Mouse (Mus musculus) ES-E14 (cell line): ENCODE measurements at regions not wholly inside any gene's neighbourhood (a gene's known extent, or its start where the extent isn't known, plus 50 kb on each side); places are given as distances from the start of the nearest gene placed in this dataset.

ENCODE experiments used
- CHD2 ChIP-seq: IDR thresholded peaks from 2 replicates; pipeline ENCODE4 v1.6.1; 2014; ENCODE audit warnings: mild to moderate bottlenecking, low read depth, low read length, inconsistent platforms
- HCFC1 ChIP-seq: IDR thresholded peaks from 2 replicates; pipeline ENCODE4 v1.6.1; 2012; ENCODE audit warnings: low read length, inconsistent platforms, borderline replicate concordance; ENCODE audit not compliant: insufficient read depth
- MAFK ChIP-seq: IDR thresholded peaks from 2 replicates; pipeline ENCODE4 v1.6.1; 2014; ENCODE audit warnings: mild to moderate bottlenecking, low read depth, low read length, inconsistent platforms; ENCODE audit not compliant: insufficient read depth

GRCm38 (mm10) chr5:64738781-64739310, 64.3 kb upstream of the Klf3 start:
- TF ChIP-seq CHD2 (no peak), HCFC1 (no peak), MAFK (no peak)
